Comparison of ENCODE assay signal across 8 mouse cellular contexts in the genomic region with DNA sequence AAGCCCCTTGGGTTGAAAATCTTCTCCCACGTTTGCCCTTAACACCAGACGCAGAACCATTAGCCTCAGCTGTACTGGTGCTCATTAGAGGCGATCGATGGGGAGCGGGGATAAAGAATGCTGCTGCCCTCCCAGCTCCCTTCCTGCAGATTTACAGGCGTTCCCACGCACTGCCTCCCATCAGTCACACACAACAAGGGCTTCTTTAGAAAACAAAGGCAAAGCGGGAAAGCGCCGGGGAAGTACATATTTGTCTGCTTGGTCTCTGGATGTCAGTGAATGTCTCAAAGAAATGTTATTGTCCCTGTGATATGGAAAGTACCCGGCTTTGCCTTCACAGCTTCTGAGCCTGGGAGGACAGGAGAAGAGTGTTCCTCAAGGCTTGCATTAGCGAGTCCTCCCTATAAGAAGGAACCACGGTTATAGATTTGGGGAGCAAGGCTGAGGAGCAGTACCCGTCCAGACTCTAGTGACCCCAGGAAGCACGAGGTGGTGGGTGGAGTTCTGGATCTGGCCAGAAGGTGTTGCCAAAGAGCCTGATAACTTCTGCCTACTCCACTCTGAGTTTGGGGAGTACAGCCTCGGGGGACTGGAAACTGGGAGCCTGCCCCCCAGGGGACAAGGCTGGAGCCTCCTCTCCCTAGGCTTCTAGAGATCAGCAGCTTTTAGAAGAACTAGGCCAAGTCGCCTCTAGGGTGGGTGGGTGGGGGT.
DNase-seq lines count a peak whose midpoint lies in the region; ATAC-seq and TF ChIP-seq lines count a peak whose summit lies in the region.
"Had no signal": no experiment of that assay in that cellular context is flagged by ENCODE, and none has a peak within 500 bp of the region (broad histone marks: within the 10 kb centered on the region; RNA-seq: fewer than 3 reads in every experiment).

No protein-coding gene starts in this region.

- no peaks in the 10 kb centered on the region for H3K27me3 ChIP-seq in testis, adult 2 months (ENCODE audit: control insufficient read depth, insufficient read depth, low read length)
- no peaks in the 10 kb centered on the region for H3K27me3 ChIP-seq in embryonic facial prominence, embryonic 13.5 days
- no peaks in the 10 kb centered on the region for H3K27me3 ChIP-seq in midbrain, embryonic 14.5 days (ENCODE audit: control insufficient read depth, insufficient read depth, low read length)
- H3K27me3 ChIP-seq: liver, embryonic 15.5 days had no signal

- H3K4me3 ChIP-seq in testis, adult 2 months (ENCODE audit: control insufficient read depth, low read depth, low read length), result no peak overlapping the region
- no peak overlapping the region for H3K4me3 ChIP-seq in embryonic facial prominence, embryonic 13.5 days
- H3K4me3 ChIP-seq in midbrain, embryonic 14.5 days (replicated peaks; ENCODE audit: low read depth, low read length), result no peak overlapping the region
- H3K4me3 ChIP-seq: liver, embryonic 15.5 days had no signal

- no peaks in the 10 kb centered on the region for H3K9me3 ChIP-seq in embryonic facial prominence, embryonic 13.5 days
- no peaks in the 10 kb centered on the region for H3K9me3 ChIP-seq in midbrain, embryonic 14.5 days (ENCODE audit: control insufficient read depth, low read length)
- H3K9me3 ChIP-seq: liver, embryonic 15.5 days had no signal

- TF ChIP-seq POLR2A in testis, adult 2 months (IDR thresholded peaks at IDR 0.05; ENCODE audit: control insufficient read depth, low read depth, low read length), result no peak

- H3K36me3 ChIP-seq in testis, adult 2 months (ENCODE audit: control insufficient read depth, insufficient read depth, low read length), result no peaks in the 10 kb centered on the region
- H3K36me3 ChIP-seq in embryonic facial prominence, embryonic 13.5 days, result no peaks in the 10 kb centered on the region
- no peaks in the 10 kb centered on the region for H3K36me3 ChIP-seq in midbrain, embryonic 14.5 days (ENCODE audit: control insufficient read depth, insufficient read depth, low read length)
- H3K36me3 ChIP-seq: liver, embryonic 15.5 days had no signal

- intact Hi-C loops in heart, postnatal 36 days (cut with DNase I), result no loop called here

- no peak overlapping the region for H3K27ac ChIP-seq in testis, adult 2 months (ENCODE audit: control insufficient read depth, insufficient read depth, low read depth, low read length)
- H3K27ac ChIP-seq in embryonic facial prominence, embryonic 13.5 days, result no peak overlapping the region
- peak overlapping the region; percentile 63 for H3K27ac ChIP-seq in midbrain, embryonic 14.5 days (replicated peaks; ENCODE audit: low read depth, low read length)
- H3K27ac ChIP-seq: liver, embryonic 15.5 days had no signal

- H3K4me1 ChIP-seq in testis, adult 2 months (ENCODE audit: control insufficient read depth, insufficient read depth, low read length), result peaks cover 3% of the 10 kb centered on the region; the same call in 1 of the 2 replicates
- H3K4me1 ChIP-seq in embryonic facial prominence, embryonic 13.5 days, result peaks cover 26% of the 10 kb centered on the region
- peaks cover 10% of the 10 kb centered on the region for H3K4me1 ChIP-seq in midbrain, embryonic 14.5 days (ENCODE audit: control insufficient read depth, insufficient read depth, low read length)
- H3K4me1 ChIP-seq: liver, embryonic 15.5 days had no signal

- DNase-seq in testis, postnatal 14 days (ENCODE audit: low spot score), result no peak
- peak; percentile 41 to 47 for DNase-seq in heart, postnatal 36 days
- peak; percentile 28 to 46 for DNase-seq in layer of hippocampus, postnatal 10 days (ENCODE audit: low spot score in 2 of 2)
- DNase-seq in midbrain, embryonic 14.5 days, result peak; percentile 68
- no peak for DNase-seq in MN1 (ENCODE audit: low spot score)

- TF ChIP-seq CTCF in testis, adult 2 months (IDR thresholded peaks at IDR 0.05; ENCODE audit: control insufficient read depth, insufficient read depth, insufficient replicate concordance, low read depth, low read length), result peak; percentile 40; the same call in 1 of the 2 replicates

- H3K4me2 ChIP-seq in embryonic facial prominence, embryonic 13.5 days, result peak overlapping the region; percentile 42
- H3K4me2 ChIP-seq in midbrain, embryonic 14.5 days (ENCODE audit: low read length), result peak overlapping the region; percentile 38
- H3K4me2 ChIP-seq: liver, embryonic 15.5 days had no signal

- 0 out of 2 replicates have a peak overlapping the region, but pooled peaks have one; percentile 27 for H3K9ac ChIP-seq in embryonic facial prominence, embryonic 13.5 days
- 0 out of 2 replicates have a peak overlapping the region, but pooled peaks have one; percentile 31 for H3K9ac ChIP-seq in midbrain, embryonic 14.5 days (replicated peaks; ENCODE audit: low read length)
- H3K9ac ChIP-seq: liver, embryonic 15.5 days had no signal

- WGBS in embryonic facial prominence, embryonic 13.5 days, result 14% methylated on average over 17 of the region's 17 CpGs
- WGBS in midbrain, embryonic 14.5 days, result 8% methylated on average over 17 of the region's 17 CpGs

- no peak for ATAC-seq in embryonic facial prominence, embryonic 13.5 days (ENCODE audit: insufficient number of reproducible peaks, insufficient read depth, low FRiP score, low TSS enrichment, low read depth)
- ATAC-seq in midbrain, embryonic 14.5 days (ENCODE audit: low FRiP score, low TSS enrichment), result no peak

Comparison
In these comparisons a context has a peak if more than half of its experiments do, and no peak if none do; other contexts are left out.
1. DNase-seq: peak in heart, postnatal 36 days (2 of 2), layer of hippocampus, postnatal 10 days (2 of 2) and midbrain, embryonic 14.5 days (single experiment); none in testis, postnatal 14 days (single experiment) and MN1 (single experiment).